Mouse (Mus musculus): ENCODE data around the gene Dppa3. TPM values are rescaled to one million over a fixed set of nuclear protein-coding genes. Genes with fewer than 3 reads are reported as not detected.
A peak's percentile ranks its signal among the peaks of the same experiment; 100 is the strongest.

Dppa3 gene
- polyA plus RNA-seq (2015; fragmentation: Nextera tagmentation; extraction: Ambion mirVana): not detected in 2 replicates

GRCm38 (mm10) chr6:122626110-122626509 is at the start of gene Dppa3:
Gene Dppa3, plus strand, starts transcription at chr6:122626410.
- H3K4me3 ChIP-seq (replicated peaks): no peak within 1 kb of the TSS
- H3K4me1 ChIP-seq: no peaks in the 10 kb centered on the region
- H3K27me3 ChIP-seq (replicated peaks): 0 out of 2 replicates have a peak, but pooled peaks cover 3% of the 10 kb centered on the region
- no peak for ATAC-seq (ENCODE audit: insufficient read depth, low FRiP score, low read depth)
- H3K9ac ChIP-seq: no peak within 1 kb of the TSS
- peak within 1 kb of the TSS; percentile 47; the same call in 1 of the 2 replicates for H3K4me2 ChIP-seq
- H3K36me3 ChIP-seq: no peaks in the 10 kb centered on the region
- 85% methylated on average over 8 of the region's 8 CpGs for WGBS
- no peak within 1 kb of the TSS for H3K27ac ChIP-seq
- H3K9me3 ChIP-seq: no peaks in the 10 kb centered on the region

- no peaks in the 10 kb centered on the region for H3K27me3 ChIP-seq (replicated peaks)
- no peak overlapping the region for H3K9ac ChIP-seq
- no peaks in the 10 kb centered on the region for H3K4me1 ChIP-seq
- no peaks in the 10 kb centered on the region for H3K36me3 ChIP-seq
- H3K4me3 ChIP-seq (replicated peaks): no peak overlapping the region
- H3K4me2 ChIP-seq: no peak overlapping the region
- WGBS: 88% methylated on average over 3 of the region's 3 CpGs
- H3K27ac ChIP-seq: no peak overlapping the region
- no peaks in the 10 kb centered on the region for H3K9me3 ChIP-seq
- no peak for ATAC-seq (ENCODE audit: insufficient read depth, low FRiP score, low read depth)
Observed at GRCm38 (mm10) chr6:122577030-122577429, 49.2 kb upstream of the Dppa3 start.

- no peak overlapping the region for H3K4me2 ChIP-seq
- no peak overlapping the region for H3K4me3 ChIP-seq (replicated peaks)
- ATAC-seq (ENCODE audit: insufficient read depth, low FRiP score, low read depth): no peak
- H3K4me1 ChIP-seq: no peaks in the 10 kb centered on the region
- WGBS: 73% methylated on average over 1 of the region's 1 CpGs
- H3K27ac ChIP-seq: no peak overlapping the region
- no peaks in the 10 kb centered on the region for H3K27me3 ChIP-seq (replicated peaks)
- H3K9me3 ChIP-seq: no peaks in the 10 kb centered on the region
- no peak overlapping the region for H3K9ac ChIP-seq
- H3K36me3 ChIP-seq: no peaks in the 10 kb centered on the region
Observed at GRCm38 (mm10) chr6:122579086-122579485, 47.1 kb upstream of the Dppa3 start.

- no peaks in the 10 kb centered on the region for H3K27me3 ChIP-seq (replicated peaks)
- 72% methylated on average over 13 of the region's 13 CpGs for WGBS
- peak; percentile 22; the same call in 1 of the 2 replicates for ATAC-seq (ENCODE audit: insufficient read depth, low FRiP score, low read depth)
- no peaks in the 10 kb centered on the region for H3K9me3 ChIP-seq
- no peak overlapping the region for H3K4me2 ChIP-seq
- no peak overlapping the region for H3K27ac ChIP-seq
- H3K36me3 ChIP-seq: no peaks in the 10 kb centered on the region
- H3K9ac ChIP-seq: no peak overlapping the region
- no peak overlapping the region for H3K4me3 ChIP-seq (replicated peaks)
- no peaks in the 10 kb centered on the region for H3K4me1 ChIP-seq
Observed at GRCm38 (mm10) chr6:122591027-122591758, 35.0 kb upstream of the Dppa3 start.

- WGBS: 81% methylated on average over 2 of the region's 2 CpGs
- no peaks in the 10 kb centered on the region for H3K27me3 ChIP-seq (replicated peaks)
- no peak for ATAC-seq (ENCODE audit: insufficient read depth, low FRiP score, low read depth)
Observed at GRCm38 (mm10) chr6:122592905-122593304, 33.3 kb upstream of the Dppa3 start.

GRCm38 (mm10) chr6:122595637-122596036 is 30.6 kb upstream of the Dppa3 start:
- no peaks in the 10 kb centered on the region for H3K9me3 ChIP-seq
- no peaks in the 10 kb centered on the region for H3K27me3 ChIP-seq (replicated peaks)
- 17% methylated on average over 7 of the region's 7 CpGs for WGBS
- H3K4me1 ChIP-seq: no peaks in the 10 kb centered on the region
- no peak overlapping the region for H3K4me2 ChIP-seq
- H3K27ac ChIP-seq: no peak overlapping the region
- no peak overlapping the region for H3K9ac ChIP-seq
- H3K36me3 ChIP-seq: no peaks in the 10 kb centered on the region
- H3K4me3 ChIP-seq (replicated peaks): no peak overlapping the region
- ATAC-seq (ENCODE audit: insufficient read depth, low FRiP score, low read depth): peak; percentile 41; the same call in 1 of the 2 replicates

More at GRCm38 (mm10) chr6:122592905-122593304, 33.3 kb upstream of the Dppa3 start:
- no peaks in the 10 kb centered on the region for H3K4me1 ChIP-seq
- no peaks in the 10 kb centered on the region for H3K36me3 ChIP-seq
- no peak overlapping the region for H3K9ac ChIP-seq
- no peak overlapping the region for H3K4me3 ChIP-seq (replicated peaks)
- H3K27ac ChIP-seq: no peak overlapping the region
- no peak overlapping the region for H3K4me2 ChIP-seq
- no peaks in the 10 kb centered on the region for H3K9me3 ChIP-seq

- no peaks in the 10 kb centered on the region for H3K4me1 ChIP-seq
- H3K4me3 ChIP-seq (replicated peaks): no peak overlapping the region
- H3K27me3 ChIP-seq (replicated peaks): no peaks in the 10 kb centered on the region
- no peaks in the 10 kb centered on the region for H3K9me3 ChIP-seq
- H3K27ac ChIP-seq: no peak overlapping the region
- ATAC-seq (ENCODE audit: insufficient read depth, low FRiP score, low read depth): no peak
- H3K4me2 ChIP-seq: no peak overlapping the region
- H3K9ac ChIP-seq: no peak overlapping the region
- H3K36me3 ChIP-seq: no peaks in the 10 kb centered on the region
- 74% methylated on average over 7 of the region's 7 CpGs for WGBS
Observed at GRCm38 (mm10) chr6:122596608-122597007, 29.6 kb upstream of the Dppa3 start.

- H3K4me3 ChIP-seq (replicated peaks): no peak overlapping the region
- H3K9ac ChIP-seq: no peak overlapping the region
- no peaks in the 10 kb centered on the region for H3K27me3 ChIP-seq (replicated peaks)
- H3K27ac ChIP-seq: no peak overlapping the region
- no peaks in the 10 kb centered on the region for H3K9me3 ChIP-seq
- no peak overlapping the region for H3K4me2 ChIP-seq
- no peaks in the 10 kb centered on the region for H3K4me1 ChIP-seq
- no peak for ATAC-seq (ENCODE audit: insufficient read depth, low FRiP score, low read depth)
- WGBS: 83% methylated on average over 4 of the region's 4 CpGs
- no peaks in the 10 kb centered on the region for H3K36me3 ChIP-seq
Observed at GRCm38 (mm10) chr6:122598014-122598413, 28.2 kb upstream of the Dppa3 start.

GRCm38 (mm10) chr6:122598436-122598835 is 27.8 kb upstream of the Dppa3 start:
- H3K4me1 ChIP-seq: no peaks in the 10 kb centered on the region
- H3K4me2 ChIP-seq: no peak overlapping the region
- H3K36me3 ChIP-seq: no peaks in the 10 kb centered on the region
- 79% methylated on average over 6 of the region's 6 CpGs for WGBS
- no peak for ATAC-seq (ENCODE audit: insufficient read depth, low FRiP score, low read depth)
- no peaks in the 10 kb centered on the region for H3K9me3 ChIP-seq
- no peak overlapping the region for H3K9ac ChIP-seq
- no peak overlapping the region for H3K27ac ChIP-seq
- H3K4me3 ChIP-seq (replicated peaks): no peak overlapping the region
- no peaks in the 10 kb centered on the region for H3K27me3 ChIP-seq (replicated peaks)

- no peak for ATAC-seq (ENCODE audit: insufficient read depth, low FRiP score, low read depth)
- Histone ChIP-seq H3K4me3 (replicated peaks) (no peak overlapping the region), H3K4me2 (no peak overlapping the region), H3K36me3 (no peaks in the 10 kb centered on the region), H3K9ac (no peak overlapping the region), H3K4me1 (no peaks in the 10 kb centered on the region), H3K27ac (no peak overlapping the region), H3K9me3 (no peaks in the 10 kb centered on the region), H3K27me3 (replicated peaks) (no peaks in the 10 kb centered on the region)
- WGBS: 87% methylated on average over 9 of the region's 9 CpGs
Observed at GRCm38 (mm10) chr6:122599054-122599737, 27.0 kb upstream of the Dppa3 start.

GRCm38 (mm10) chr6:122600066-122600646 is 26.1 kb upstream of the Dppa3 start:
- Histone ChIP-seq H3K9ac (no peak overlapping the region), H3K9me3 (no peaks in the 10 kb centered on the region), H3K36me3 (no peaks in the 10 kb centered on the region), H3K4me3 (replicated peaks) (no peak overlapping the region), H3K4me1 (no peaks in the 10 kb centered on the region), H3K27ac (no peak overlapping the region), H3K4me2 (no peak overlapping the region), H3K27me3 (replicated peaks) (no peaks in the 10 kb centered on the region)
- 81% methylated on average over 7 of the region's 7 CpGs for WGBS
- no peak for ATAC-seq (ENCODE audit: insufficient read depth, low FRiP score, low read depth)

- ATAC-seq (ENCODE audit: insufficient read depth, low FRiP score, low read depth): no peak
- Histone ChIP-seq H3K4me1 (no peaks in the 10 kb centered on the region), H3K4me2 (no peak overlapping the region), H3K9ac (no peak overlapping the region), H3K9me3 (no peaks in the 10 kb centered on the region), H3K27ac (no peak overlapping the region), H3K4me3 (replicated peaks) (no peak overlapping the region), H3K27me3 (replicated peaks) (no peaks in the 10 kb centered on the region), H3K36me3 (no peaks in the 10 kb centered on the region)
- WGBS: 88% methylated on average over 4 of the region's 4 CpGs
Observed at GRCm38 (mm10) chr6:122601031-122601430, 25.2 kb upstream of the Dppa3 start.
